Mouse (Mus musculus): ENCODE data around the gene Gm49373.

DNA sequence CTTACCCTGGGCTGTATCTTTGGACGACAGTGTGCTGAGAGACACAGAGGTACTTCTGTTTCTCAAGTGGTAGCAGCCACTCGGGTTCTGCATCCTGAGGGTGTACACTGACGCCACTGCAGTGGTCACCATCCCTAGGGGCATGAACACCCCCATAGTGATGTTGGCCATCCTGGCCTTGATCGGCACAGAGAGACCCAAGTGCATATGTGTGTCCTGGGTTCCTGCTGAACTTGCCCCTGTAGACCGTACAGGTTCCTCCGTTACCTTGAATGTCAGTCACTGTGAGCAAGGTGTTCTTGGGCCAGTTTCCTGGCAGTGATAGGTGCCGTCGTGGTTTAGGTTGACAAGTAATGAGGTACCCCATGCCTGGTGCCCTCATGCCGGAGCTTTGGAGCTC, 20.5 kb upstream of the Gm49373 start:
- TF ChIP-seq CTCF (conservative IDR thresholded peaks at IDR 0.05; ENCODE audit: insufficient read depth, insufficient read length, low read depth, low read length) = no peak
- TF ChIP-seq POLR2A (IDR thresholded peaks at IDR 0.05; ENCODE audit: low read depth, low read length) = no peak
